Mouse (Mus musculus): ENCODE measurements at regions not wholly inside any gene's neighbourhood (a gene's known extent, or its start where the extent isn't known, plus 50 kb on each side); places are given as distances from the start of the nearest gene placed in this dataset.

DNA sequence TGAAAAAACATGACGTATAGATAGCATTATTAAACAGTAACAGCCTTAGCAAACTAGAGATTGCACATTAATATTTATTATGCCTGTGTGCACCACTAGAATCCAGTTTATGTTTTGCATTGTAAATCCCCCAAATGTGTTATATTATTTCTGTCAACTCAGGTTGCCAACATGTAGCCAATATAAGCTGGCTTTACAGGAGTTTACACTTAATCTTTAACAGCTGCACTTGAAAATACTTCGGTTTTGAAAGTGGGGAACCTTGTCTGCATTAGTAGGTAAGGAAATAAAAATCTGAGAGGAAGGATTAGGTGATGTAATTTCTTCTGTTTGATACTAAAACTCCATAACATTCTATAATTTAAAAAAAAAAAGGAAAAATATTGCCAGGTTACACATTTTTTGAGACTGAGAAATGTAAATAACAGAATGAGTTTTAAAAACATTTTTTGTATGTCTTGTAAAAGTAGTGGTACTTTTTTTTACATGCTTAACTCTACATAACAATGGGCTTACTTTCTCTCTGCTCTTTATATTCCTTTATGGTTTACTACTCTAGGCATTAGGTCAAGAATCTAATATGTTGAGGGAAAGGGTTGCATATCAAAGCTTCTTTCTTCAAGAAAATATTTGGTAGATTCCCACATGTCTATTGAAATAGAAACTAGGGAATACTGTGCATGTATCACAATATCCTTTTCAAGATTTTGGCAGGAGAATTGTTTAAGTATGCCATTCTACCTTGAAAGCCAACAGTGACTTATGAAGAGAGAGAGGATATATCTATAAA lies 214.2 kb upstream of the Adamts5 start:
- no peak for DNase-seq (ENCODE audit: low read depth in 3 of 3, low spot score in 3 of 3)
- ATAC-seq (ENCODE audit: insufficient read depth): no peak
- Histone ChIP-seq H3K27ac (no peak overlapping the region), H3K4me1 (replicated peaks; ENCODE audit: control insufficient read depth in 2 of 2, insufficient read depth in 2 of 2, low read length in 1 of 2) (no peaks in the 10 kb centered on the region), H3K36me3 (replicated peaks; ENCODE audit: control insufficient read depth, insufficient read depth, low read depth) (no peaks in the 10 kb centered on the region), H3K4me3 (ENCODE audit: insufficient read depth in 1 of 2, low read depth in 2 of 2, low read length in 2 of 2) (no peak overlapping the region), H3K9me3 (ENCODE audit: control insufficient read depth, low read length) (no peaks in the 10 kb centered on the region), H3K4me2 (ENCODE audit: low read depth) (no peak overlapping the region), H3K27me3 (ENCODE audit: control insufficient read depth, insufficient read depth, low read length) (no peaks in the 10 kb centered on the region), H3K9ac (replicated peaks) (no peak overlapping the region)
- WGBS (ENCODE audit: insufficient replicate concordance): 51% methylated on average over 2 of the region's 2 CpGs
- TF ChIP-seq EP300 (IDR thresholded peaks at IDR 0.05; ENCODE audit: low read depth) (no peak), CTCF (IDR thresholded peaks at IDR 0.05; ENCODE audit: low read depth) (no peak)

GRCm38 (mm10) chr16:86094461-86094860 lies 192.8 kb upstream of the Adamts5 start:
- Histone ChIP-seq H3K27ac (no peak overlapping the region), H3K4me3 (ENCODE audit: insufficient read depth in 1 of 2, low read depth in 2 of 2, low read length in 2 of 2) (no peak overlapping the region), H3K36me3 (replicated peaks; ENCODE audit: control insufficient read depth, insufficient read depth, low read depth) (no peaks in the 10 kb centered on the region), H3K9me3 (ENCODE audit: control insufficient read depth, low read length) (no peaks in the 10 kb centered on the region), H3K9ac (replicated peaks) (no peak overlapping the region), H3K27me3 (ENCODE audit: control insufficient read depth, insufficient read depth, low read length) (no peaks in the 10 kb centered on the region), H3K4me1 (replicated peaks; ENCODE audit: control insufficient read depth in 2 of 2, insufficient read depth in 2 of 2, low read length in 1 of 2) (no peaks in the 10 kb centered on the region), H3K4me2 (ENCODE audit: low read depth) (no peak overlapping the region)
- 68% methylated on average over 2 of the region's 2 CpGs for WGBS (ENCODE audit: insufficient replicate concordance)
- no peak for DNase-seq (ENCODE audit: low read depth in 3 of 3, low spot score in 3 of 3)
- ATAC-seq (ENCODE audit: insufficient read depth): no peak
- TF ChIP-seq EP300 (IDR thresholded peaks at IDR 0.05; ENCODE audit: low read depth) (no peak), CTCF (IDR thresholded peaks at IDR 0.05; ENCODE audit: low read depth) (no peak)

DNA sequence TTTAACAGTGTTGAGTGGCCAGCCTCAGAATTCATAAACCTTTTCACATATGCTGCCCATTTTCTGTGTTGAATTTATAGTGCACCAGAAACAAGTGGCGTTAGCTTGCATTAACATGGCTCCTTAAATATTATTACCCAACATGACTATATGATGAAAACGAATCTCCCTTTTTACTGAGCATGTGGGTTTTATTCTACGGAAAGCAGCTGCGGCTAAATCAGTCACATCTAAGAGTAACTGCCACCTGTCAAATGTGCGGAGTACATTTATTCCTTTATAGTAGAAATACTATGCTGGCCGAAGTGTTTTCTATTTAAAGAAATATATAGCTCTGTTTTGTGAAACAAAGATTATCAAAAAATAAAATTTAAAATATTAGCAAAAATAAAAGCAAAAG lies 188.5 kb upstream of the Adamts5 start:
- no peak overlapping the region for H3K4me3 ChIP-seq (ENCODE audit: insufficient read depth in 1 of 2, low read depth in 2 of 2, low read length in 2 of 2)
- no peak overlapping the region for H3K9ac ChIP-seq (replicated peaks)
- H3K4me2 ChIP-seq (ENCODE audit: low read depth): no peak overlapping the region
- no peak overlapping the region for H3K27ac ChIP-seq
- no peak for ATAC-seq (ENCODE audit: insufficient read depth)
- DNase-seq (ENCODE audit: low read depth in 3 of 3, low spot score in 3 of 3): no peak
- H3K4me1 ChIP-seq (replicated peaks; ENCODE audit: control insufficient read depth in 2 of 2, insufficient read depth in 2 of 2, low read length in 1 of 2): no peaks in the 10 kb centered on the region
- WGBS (ENCODE audit: insufficient replicate concordance): 67% methylated on average over 6 of the region's 6 CpGs
- H3K36me3 ChIP-seq (replicated peaks; ENCODE audit: control insufficient read depth, insufficient read depth, low read depth): no peaks in the 10 kb centered on the region
- H3K27me3 ChIP-seq (ENCODE audit: control insufficient read depth, insufficient read depth, low read length): no peaks in the 10 kb centered on the region
- no peaks in the 10 kb centered on the region for H3K9me3 ChIP-seq (ENCODE audit: control insufficient read depth, low read length)
- TF ChIP-seq EP300 (IDR thresholded peaks at IDR 0.05; ENCODE audit: low read depth): no peak
- TF ChIP-seq CTCF (IDR thresholded peaks at IDR 0.05; ENCODE audit: low read depth): no peak

- Histone ChIP-seq H3K27ac (no peak overlapping the region), H3K4me1 (replicated peaks; ENCODE audit: control insufficient read depth in 2 of 2, insufficient read depth in 2 of 2, low read length in 1 of 2) (no peaks in the 10 kb centered on the region), H3K9me3 (ENCODE audit: control insufficient read depth, low read length) (no peaks in the 10 kb centered on the region), H3K36me3 (replicated peaks; ENCODE audit: control insufficient read depth, insufficient read depth, low read depth) (no peaks in the 10 kb centered on the region), H3K9ac (replicated peaks) (no peak overlapping the region), H3K4me2 (ENCODE audit: low read depth) (no peak overlapping the region), H3K27me3 (ENCODE audit: control insufficient read depth, insufficient read depth, low read length) (no peaks in the 10 kb centered on the region), H3K4me3 (ENCODE audit: insufficient read depth in 1 of 2, low read depth in 2 of 2, low read length in 2 of 2) (no peak overlapping the region)
- TF ChIP-seq EP300 (IDR thresholded peaks at IDR 0.05; ENCODE audit: low read depth): no peak
- no peak for TF ChIP-seq CTCF (IDR thresholded peaks at IDR 0.05; ENCODE audit: low read depth)
- 56% methylated on average over 3 of the region's 3 CpGs for WGBS (ENCODE audit: insufficient replicate concordance)
- ATAC-seq (ENCODE audit: insufficient read depth): no peak
- no peak for DNase-seq (ENCODE audit: low read depth in 3 of 3, low spot score in 3 of 3)
Observed at GRCm38 (mm10) chr16:86087421-86087820, 185.8 kb upstream of the Adamts5 start.

DNA sequence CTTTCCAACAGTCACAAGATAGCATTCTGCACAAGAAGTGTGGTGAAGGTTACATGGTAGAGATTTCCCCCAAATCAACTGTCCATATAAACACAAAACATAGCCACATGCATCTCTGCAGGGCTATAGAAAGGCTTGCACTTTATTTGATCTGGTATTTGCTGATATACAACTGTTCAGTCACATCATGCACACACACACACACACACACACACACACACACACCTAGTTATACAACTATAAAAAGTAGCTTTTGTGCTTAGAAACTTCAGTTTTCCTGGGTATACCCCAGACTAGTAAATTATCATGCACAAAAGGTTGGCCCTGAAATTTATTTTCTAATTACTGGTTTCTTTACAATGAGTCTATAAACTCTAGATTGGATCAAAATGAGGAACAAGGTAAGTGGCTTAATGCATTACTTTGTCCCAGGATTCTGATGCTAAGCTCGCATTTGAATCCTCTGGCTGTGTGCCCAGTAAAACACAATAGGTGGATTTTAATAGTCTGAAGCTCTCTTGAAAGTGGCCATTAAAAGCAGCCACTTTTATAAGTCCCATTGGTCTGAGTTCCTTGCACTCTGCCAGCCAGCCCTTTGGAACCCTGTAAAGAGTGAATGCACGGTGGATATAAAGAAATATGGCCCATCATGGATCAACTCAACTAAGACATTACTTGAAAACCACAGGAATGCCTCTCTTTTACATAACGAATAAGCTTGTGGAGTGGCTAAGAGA lies 166.2 kb upstream of the Adamts5 start:
- Histone ChIP-seq H3K4me3 (ENCODE audit: insufficient read depth in 1 of 2, low read depth in 2 of 2, low read length in 2 of 2) (no peak overlapping the region), H3K27ac (no peak overlapping the region), H3K9me3 (ENCODE audit: control insufficient read depth, low read length) (no peaks in the 10 kb centered on the region), H3K4me1 (replicated peaks; ENCODE audit: control insufficient read depth in 2 of 2, insufficient read depth in 2 of 2, low read length in 1 of 2) (no peaks in the 10 kb centered on the region), H3K27me3 (ENCODE audit: control insufficient read depth, insufficient read depth, low read length) (no peaks in the 10 kb centered on the region), H3K4me2 (ENCODE audit: low read depth) (no peak overlapping the region), H3K36me3 (replicated peaks; ENCODE audit: control insufficient read depth, insufficient read depth, low read depth) (no peaks in the 10 kb centered on the region), H3K9ac (replicated peaks) (no peak overlapping the region)
- ATAC-seq (ENCODE audit: insufficient read depth): no peak
- TF ChIP-seq EP300 (IDR thresholded peaks at IDR 0.05; ENCODE audit: low read depth) (no peak), CTCF (IDR thresholded peaks at IDR 0.05; ENCODE audit: low read depth) (no peak)
- 55% methylated on average over 3 of the region's 3 CpGs for WGBS (ENCODE audit: insufficient replicate concordance)
- DNase-seq (ENCODE audit: low read depth in 3 of 3, low spot score in 3 of 3): no peak

Measured in liver, embryonic 14.5 days (tissue).